Mouse (Mus musculus): Measurements from ENCODE around the gene Dapp1.
"Not testable (repeated sequence)": the region's sequence is repeated elsewhere in the genome, so short reads cannot be mapped to it uniquely, and the experiment has no call there.

The Dapp1 gene

DNA sequence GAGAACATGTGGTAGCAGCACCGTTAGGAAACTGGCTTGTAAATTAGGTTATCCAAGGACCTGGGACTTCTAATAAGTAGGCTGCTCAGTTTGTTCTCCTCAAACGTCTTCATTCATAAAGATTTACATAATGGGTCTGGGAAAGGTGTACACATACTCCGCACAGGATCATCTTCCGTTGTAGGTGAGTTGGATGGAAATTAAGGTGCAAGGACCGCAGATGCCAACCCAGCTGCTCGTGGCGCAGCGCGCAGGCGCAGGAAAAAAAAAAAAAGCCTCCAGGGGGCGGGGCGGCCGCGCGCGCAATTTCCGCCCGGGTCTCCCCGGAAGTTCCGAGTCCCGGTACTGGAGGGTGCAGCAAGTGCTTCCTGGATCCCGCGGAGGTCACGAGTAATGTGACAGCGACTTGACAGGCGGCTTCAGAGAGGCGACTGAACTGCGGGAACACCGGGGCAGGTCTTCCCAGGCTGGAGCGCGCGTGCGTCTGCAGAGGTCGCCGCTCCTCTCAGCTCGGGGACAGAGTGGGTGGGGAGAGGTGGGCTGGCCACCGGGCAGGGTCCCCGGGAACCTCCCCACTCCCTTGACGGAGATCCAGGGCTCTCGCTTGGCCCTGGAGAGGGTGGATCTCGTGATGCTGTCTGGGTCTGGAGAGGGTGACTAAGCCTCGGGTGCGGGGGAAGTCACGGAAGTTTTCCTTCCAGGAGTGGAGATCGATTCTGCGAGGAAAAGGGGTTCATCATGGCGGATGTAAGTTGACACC is 63.0 kb downstream of the Dapp1 start, which contains the start of gene Lamtor3:
TSS of gene Lamtor3 (plus strand) at position 335 of the 760 bp plus-strand sequence.
- peak; percentile 90 for DNase-seq

DNA sequence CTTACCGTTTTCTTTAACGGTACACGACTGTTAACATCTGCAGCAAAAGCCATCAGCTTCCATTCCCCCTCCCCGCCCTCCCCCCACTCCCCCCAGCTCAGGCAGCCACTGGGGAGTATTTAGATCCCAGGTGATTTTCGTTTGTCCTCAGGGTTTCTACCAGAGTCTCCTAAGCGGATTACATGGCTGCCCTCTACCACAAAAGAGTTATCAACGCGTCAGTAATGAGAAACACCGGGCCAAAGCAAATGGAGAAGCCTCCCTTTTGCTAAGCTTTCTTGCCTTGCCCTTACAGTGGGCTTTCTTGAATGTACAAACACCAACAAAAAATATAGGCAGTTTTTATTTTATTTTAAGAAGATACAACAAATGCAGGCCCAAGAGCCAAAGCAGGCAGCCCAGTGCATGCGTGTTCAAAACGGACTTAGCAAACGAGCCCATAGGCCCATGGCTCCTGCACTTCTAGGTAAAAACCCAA is 63.6 kb downstream of the Dapp1 start:
- no peak for DNase-seq

DNA sequence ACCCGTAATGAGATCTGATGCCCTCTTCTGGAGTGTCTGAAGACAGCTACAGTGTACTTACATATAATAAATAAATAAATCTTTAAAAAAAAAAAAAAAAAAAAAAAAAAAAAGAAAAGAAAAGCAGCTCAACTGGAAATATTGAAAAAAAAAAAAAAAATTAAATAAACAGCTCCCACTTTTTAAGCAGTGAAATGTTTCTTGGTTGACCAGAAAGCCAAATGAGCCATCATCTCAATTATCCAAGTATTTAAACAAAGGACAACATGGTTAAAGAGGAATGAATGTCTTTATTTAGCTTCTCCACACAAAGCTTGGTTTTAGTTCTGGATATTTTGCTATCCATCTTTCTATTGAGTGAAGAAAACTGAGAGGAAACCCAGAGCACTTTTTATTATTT is 66.8 kb downstream of the Dapp1 start:
- DNase-seq: not testable (repeated sequence)

DNA sequence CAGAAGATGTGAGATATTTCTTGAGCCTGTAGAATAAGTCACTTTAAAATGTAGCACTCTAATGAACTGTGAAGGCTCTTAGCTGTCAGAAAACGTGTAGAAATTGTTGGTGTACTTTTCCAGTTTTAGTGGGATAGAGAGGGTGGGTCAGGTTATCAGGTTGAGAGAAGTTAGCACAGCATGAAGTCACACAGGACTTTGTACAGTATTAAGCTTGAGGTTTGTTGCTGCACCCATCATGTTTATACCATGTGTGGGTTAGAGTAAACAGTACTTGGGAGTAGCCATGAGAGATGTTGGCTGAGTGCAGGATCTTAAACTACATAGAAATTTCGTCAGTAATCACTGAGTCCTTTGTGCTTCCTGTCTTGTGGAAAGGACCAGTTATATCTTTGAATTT is 68.3 kb downstream of the Dapp1 start:
- DNase-seq: no peak

DNA sequence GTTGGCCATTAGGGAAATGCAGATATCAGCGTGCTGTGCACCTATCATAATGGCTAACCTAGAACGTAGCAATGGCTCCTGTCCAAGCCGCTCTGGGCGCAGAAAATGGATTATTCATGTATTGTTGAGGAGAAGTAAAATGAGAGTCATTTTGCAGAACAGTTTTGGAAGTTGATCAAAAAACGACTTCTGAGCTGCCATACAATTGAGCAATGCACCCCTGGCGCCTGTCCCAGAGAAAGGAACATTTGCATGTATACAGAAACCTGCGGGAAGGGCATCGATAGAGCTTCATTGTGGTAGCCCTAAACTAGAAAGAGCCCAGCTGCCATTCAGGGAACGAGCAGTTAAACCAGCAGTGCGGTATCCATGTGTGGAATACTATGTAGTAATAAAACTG is 81.2 kb downstream of the Dapp1 start:
- DNase-seq: no peak

DNA sequence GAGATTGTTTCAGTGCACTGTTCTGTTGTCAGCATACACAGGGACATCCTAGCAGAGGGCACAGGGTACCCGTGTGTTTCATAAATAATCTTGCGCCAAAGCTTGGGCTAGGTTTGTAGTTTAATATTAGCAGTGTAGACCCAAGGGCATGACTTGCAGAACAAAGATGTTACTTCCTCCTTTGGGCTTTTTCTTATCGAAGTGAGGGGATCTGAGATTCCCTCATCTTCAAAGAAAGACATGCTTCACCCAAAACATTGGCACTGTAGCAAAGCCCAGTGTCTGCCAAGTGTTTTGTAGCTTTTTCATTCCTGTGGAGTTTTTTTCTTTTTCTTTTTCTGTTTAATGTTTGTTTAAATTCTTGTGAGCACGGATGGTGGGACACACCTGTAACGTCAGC is 83.7 kb downstream of the Dapp1 start:
- DNase-seq: no peak

DNA sequence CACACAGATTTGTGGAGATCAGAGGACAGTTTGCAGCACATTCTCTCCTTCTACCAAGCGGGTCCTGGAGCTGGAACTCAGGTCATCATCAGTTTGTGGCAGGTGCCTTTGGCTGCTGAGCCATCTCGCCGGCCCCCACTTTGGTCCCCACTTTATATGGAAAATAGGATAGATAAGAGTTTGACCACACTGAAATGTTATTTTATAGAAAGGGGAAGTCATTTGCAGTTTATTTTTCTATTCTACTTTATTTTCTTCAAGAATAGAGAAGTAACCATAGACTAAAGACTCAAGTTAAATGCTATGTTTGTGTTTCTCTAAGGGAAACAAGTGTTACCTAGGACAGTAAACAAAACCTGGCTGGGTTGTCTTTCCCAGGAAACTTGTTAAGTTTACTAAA is 84.5 kb downstream of the Dapp1 start:
- no peak for DNase-seq

DNA sequence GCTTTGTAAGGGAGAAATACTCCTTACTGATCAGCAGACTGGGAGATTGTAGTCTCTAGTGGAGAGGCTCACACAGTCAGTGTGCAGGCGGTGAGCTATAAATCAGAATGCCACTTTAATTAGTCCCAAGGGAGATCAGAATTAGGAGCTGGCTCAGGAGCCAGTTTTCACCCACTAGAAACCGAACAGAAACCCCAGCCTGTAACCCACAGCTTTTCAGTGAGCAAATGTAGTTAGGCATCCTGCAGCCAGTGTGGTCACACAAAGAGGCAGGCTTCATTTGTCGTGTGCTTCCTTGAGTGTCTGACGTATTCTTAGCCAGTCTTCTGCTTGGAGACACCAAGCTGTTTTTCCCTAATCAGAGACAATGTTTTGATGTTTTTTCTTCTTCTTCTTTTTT is 85.0 kb downstream of the Dapp1 start:
- no peak for DNase-seq

DNA sequence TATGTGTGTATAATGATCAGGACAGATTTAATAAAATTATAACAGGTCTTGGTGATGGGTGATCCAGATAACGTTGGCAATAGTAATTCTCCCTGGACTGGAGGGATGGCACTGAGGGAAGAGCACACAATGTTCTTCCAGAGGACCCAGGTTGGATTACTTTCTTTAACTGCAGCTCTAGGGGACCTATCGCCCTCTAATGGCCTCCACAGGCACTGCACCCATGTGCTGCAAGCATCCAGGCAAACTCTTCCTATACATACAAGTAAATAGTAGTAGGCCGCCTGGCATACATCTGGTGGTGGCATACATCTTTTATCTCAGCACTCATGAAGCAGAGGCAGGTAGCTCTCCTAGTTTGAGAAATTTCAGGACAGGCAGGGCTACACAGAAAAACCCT is 86.1 kb downstream of the Dapp1 start:
- no peak for DNase-seq

DNA sequence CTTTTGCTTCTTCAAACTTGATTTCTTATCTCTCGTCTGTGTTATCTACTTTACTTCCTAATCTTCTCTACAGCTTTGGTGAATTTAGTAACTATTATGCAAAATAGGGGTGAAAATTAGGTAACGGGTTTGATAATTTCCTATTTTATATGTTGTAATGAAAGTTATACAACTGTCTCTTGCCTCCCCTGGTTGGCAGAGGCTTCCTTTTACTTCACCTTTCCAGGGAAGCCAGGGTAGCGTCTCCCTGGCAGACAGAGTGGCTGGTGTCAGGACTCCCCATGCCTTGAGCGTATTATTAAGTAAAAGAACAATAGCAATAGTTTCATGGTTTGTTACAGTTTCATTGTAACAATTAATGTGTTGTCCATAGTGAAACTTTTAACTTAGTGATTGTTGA is 87.6 kb downstream of the Dapp1 start:
- no peak for DNase-seq

DNA sequence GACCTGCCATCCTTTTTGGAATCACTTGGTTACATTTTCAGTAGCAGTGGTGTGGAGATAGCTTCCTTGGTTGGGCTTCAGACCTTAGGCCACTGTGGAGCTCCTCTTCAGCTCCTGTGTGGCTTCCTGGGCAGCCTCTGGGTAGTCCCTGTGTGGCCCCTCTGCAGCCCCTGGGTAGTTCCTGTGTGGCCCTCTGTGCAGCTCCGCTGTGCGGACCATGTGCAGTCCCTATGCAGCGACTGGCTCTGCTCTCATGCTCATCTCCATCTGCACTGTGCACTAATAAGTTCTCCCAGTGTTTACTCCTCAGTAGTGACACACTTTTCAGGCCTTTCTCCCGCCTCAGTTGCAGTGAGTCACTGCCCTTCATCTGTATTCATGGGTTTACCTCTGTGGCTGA is 89.2 kb downstream of the Dapp1 start:
- peak; percentile 10 for DNase-seq

DNA sequence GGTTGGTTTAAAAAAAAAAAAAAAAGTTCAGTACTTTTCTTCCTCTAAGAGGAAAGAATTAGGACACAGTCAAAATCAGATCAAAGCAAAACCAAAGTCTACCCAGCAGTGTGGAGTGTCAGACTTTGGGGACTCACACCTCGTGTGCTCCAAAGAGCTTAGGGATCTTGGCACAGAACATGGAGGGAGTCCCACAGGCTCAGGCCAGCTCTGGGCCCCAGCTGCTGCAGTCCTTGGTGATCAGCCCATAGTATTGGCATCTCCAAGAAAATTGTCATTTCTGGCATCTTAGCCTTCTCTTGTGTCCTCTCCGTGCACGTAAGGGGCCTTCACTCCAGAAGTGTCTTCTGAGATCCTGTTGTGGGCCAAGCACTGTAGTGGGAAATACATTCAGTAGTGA is 90.3 kb downstream of the Dapp1 start:
- no peak for DNase-seq

DNA sequence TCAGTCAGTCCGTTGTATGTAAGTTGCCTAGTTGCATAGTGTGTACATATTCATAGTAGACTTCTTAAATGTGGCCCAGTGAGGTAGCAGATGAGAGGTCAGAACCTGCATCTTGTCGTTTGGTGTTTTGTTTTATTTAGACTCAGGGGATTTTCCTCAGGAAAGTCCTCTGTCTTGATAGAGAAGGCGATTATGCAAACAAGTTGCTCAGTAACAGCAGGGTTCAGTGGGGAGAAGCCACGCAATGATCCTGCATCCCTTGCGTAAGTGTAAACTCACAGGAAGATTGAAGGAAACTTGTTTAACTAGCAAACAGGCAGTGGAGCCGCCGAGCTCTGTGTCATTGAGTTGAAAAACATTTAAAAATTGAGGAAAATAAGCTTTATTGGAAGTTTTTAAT is 93.4 kb downstream of the Dapp1 start:
- no peak for DNase-seq

DNA sequence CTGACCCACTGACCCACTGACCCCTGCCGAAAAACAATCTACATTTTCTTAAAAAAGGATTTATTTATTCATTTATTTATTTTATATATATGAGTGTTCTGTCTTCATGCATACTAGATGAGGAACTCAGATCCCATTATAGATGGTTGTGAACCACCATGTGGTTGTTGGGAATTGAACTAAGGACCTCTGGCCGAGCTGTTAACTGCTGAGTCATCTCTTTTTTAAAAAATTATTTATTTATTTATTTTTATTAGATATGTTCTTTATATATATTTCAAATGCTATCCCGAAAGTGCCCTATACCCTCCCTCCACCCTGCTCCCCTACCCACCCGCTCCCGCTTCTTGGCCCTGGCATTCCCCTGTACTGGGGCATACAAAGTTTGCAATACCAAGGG is 100.3 kb downstream of the Dapp1 start:
- no peak for DNase-seq

Measured in right cerebral cortex, adult 18-20 months (tissue).